Mouse (Mus musculus) spleen, adult 2 months (tissue): ENCODE results near the gene Lrrc29. TPM values are rescaled to one million over a fixed set of nuclear protein-coding genes. Genes with fewer than 3 reads are reported as not detected.
A peak's percentile ranks its signal among the peaks of the same experiment; 100 is the strongest.

Experiments
- DNase-seq, 2 experiments: peaks; one replicate each; pipeline versions ENCODE4 v3.0.0 to v3.0.0-alpha.2; 2012 to 2021; ENCODE audit warnings: low spot score in 2 of 2, low read depth in 1 of 2
- H3K27ac ChIP-seq: fragments of 200-500 bp; 2 replicates; pipeline ENCODE4 v1.5.1; 2012; ENCODE audit warnings: low read length, inconsistent platforms; ENCODE audit not compliant: insufficient read depth
- H3K27me3 ChIP-seq: fragments of 200-500 bp; 2 replicates; pipeline ENCODE4 v1.6.1; 2012; ENCODE audit warnings: mild to moderate bottlenecking, moderate library complexity, low read length, inconsistent platforms; ENCODE audit not compliant: control insufficient read depth, insufficient read depth
- H3K36me3 ChIP-seq: fragments of 200-500 bp; 2 replicates; pipeline ENCODE4 v1.6.1; 2012; ENCODE audit warnings: mild to moderate bottlenecking, low read length, inconsistent platforms; ENCODE audit not compliant: control insufficient read depth, insufficient read depth
- H3K4me1 ChIP-seq: fragments of 200-500 bp; 2 replicates; pipeline ENCODE4 v1.6.1; 2011; ENCODE audit warnings: inconsistent platforms; ENCODE audit not compliant: control insufficient read depth, insufficient read depth, insufficient read length
- H3K4me3 ChIP-seq: fragments of 200-500 bp; 2 replicates; pipeline ENCODE4 v1.5.1; 2011; ENCODE audit warnings: mild to moderate bottlenecking, inconsistent platforms; ENCODE audit not compliant: insufficient read depth, insufficient read length; ENCODE audit errors: extremely low read depth
- CTCF ChIP-seq: fragments of 200-500 bp; IDR thresholded peaks from 2 replicates; pipeline ENCODE4 v1.5.1; 2011; ENCODE audit warnings: mild to moderate bottlenecking, inconsistent platforms; ENCODE audit not compliant: insufficient read depth, insufficient read length, insufficient replicate concordance; ENCODE audit errors: extremely low read depth
- POLR2A ChIP-seq: fragments of 200-500 bp; IDR thresholded peaks from 2 replicates; pipeline ENCODE4 v1.6.1; 2011; ENCODE audit warnings: low read depth, low read length, inconsistent platforms
- WGBS: fragments of 180-500 bp; shearing (Covaris S2); methylation state at CpG from one replicate; pipeline ENCODE4 v1.1.7; 2018; 5-methylcytosine and 5-hydroxymethylcytosine counted together
- polyA plus RNA-seq: library from polyadenylated mRNA; depleted of rRNA; stranded (reverse); fragments of >200 nt; gene quantifications from 2 replicates; pipeline ENCODE4 v1.2.3, GENCODE M21; 2012

Gene Lrrc29
- polyA plus RNA-seq, 1 experiment: 9.2 TPM

GRCm38 (mm10) chr8:105298351-105299252 is 27.5 kb downstream of the Lrrc29 start:
- Histone ChIP-seq H3K4me1 (peaks cover 10% of the 10 kb centered on the region; the same call in 1 of the 2 replicates), H3K27ac (no peak overlapping the region; the same call in 1 of the 2 replicates), H3K27me3 (no peaks in the 10 kb centered on the region), H3K4me3 (peak overlapping the region; percentile 88), H3K36me3 (peaks cover 30% of the 10 kb centered on the region)
- TF ChIP-seq POLR2A (no peak), CTCF (no peak)
- no peak for DNase-seq
- WGBS: 48% methylated on average over 18 of the region's 18 CpGs

DNA sequence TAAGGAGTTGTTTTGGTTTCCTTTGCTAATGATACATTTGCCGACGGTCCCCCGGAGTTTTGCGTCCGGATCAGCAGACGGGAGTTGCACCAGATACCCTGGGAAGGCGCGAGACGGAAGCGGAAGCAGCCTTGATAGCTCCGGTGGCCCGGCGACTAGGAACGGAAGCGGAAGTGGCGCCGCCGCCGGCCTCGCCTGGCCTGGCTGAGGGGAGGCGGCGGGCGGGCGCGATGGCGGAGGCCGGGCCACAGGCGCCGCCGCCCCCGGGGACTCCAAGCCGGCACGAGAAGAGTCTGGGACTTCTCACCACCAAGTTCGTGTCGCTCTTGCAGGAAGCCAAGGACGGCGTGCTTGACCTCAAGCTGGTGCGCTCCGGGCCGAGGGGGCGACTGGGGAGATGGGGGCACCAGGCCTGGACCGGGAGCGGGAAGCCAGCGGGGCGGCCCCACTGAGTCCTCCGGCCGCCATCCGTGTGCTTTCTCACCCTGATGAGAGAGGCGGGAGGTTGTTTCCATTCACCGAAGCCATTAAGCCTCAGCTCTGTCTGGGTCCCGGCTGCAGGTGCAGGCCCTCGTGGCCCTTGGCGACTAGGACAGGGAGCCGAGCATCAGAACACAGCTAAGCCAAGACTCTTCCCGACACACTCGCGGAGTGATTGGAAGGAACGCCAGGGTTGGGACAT is 28.4 kb downstream of the Lrrc29 start, which contains the start of gene E2f4:
Gene E2f4, plus strand, starts transcription at position 153 of the 682 bp plus-strand sequence.
- Histone ChIP-seq H3K27ac (peak within 1 kb of the TSS; percentile 58), H3K36me3 (peaks cover 24% of the 10 kb centered on the region), H3K4me3 (peak within 1 kb of the TSS; percentile 88), H3K27me3 (no peaks in the 10 kb centered on the region), H3K4me1 (peaks cover 10% of the 10 kb centered on the region; the same call in 1 of the 2 replicates)
- DNase-seq: peak; percentile 71 to 90
- peak; percentile 44 for TF ChIP-seq POLR2A
- no peak for TF ChIP-seq CTCF
- 1% methylated on average over 58 of the region's 58 CpGs for WGBS

GRCm38 (mm10) chr8:105295895-105296573 is 30.0 kb downstream of the Lrrc29 start, which contains the start of gene Exoc3l:
Gene Exoc3l (minus strand): TSS chr8:105296101.
- 17% methylated on average over 11 of the region's 11 CpGs for WGBS
- DNase-seq: no peak
- TF ChIP-seq CTCF: no peak
- no peak for TF ChIP-seq POLR2A
- Histone ChIP-seq H3K36me3 (peaks cover 11% of the 10 kb centered on the region), H3K4me1 (peaks cover 10% of the 10 kb centered on the region; the same call in 1 of the 2 replicates), H3K27ac (peak within 1 kb of the TSS; percentile 11; the same call in 1 of the 2 replicates), H3K4me3 (peak within 1 kb of the TSS; percentile 2; the same call in 1 of the 2 replicates), H3K27me3 (no peaks in the 10 kb centered on the region)

DNA sequence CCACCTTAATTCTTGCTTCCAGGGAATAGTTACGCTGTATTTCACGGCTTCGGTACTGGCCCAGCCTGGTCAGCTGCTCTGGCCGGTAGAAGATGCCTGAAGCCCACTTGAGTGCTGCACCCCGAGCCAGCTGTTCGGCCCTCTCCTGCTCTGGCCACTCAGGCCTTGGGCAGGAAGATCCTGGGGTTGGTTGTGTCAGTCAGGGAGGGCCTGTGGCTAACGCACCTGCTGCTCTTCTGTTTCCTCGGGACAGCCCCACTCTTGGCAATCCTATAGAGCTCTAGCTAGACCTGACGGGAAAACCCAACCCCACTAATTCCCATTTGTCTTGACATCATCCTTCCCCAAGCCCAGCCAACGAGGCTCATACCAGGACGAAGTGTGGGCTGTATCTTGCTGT is 30.8 kb downstream of the Lrrc29 start:
- H3K27ac ChIP-seq: peak overlapping the region; percentile 11; the same call in 1 of the 2 replicates
- H3K4me1 ChIP-seq: peaks cover 15% of the 10 kb centered on the region
- no peaks in the 10 kb centered on the region for H3K27me3 ChIP-seq
- peak overlapping the region; percentile 2; the same call in 1 of the 2 replicates for H3K4me3 ChIP-seq
- no peak for DNase-seq
- TF ChIP-seq CTCF: no peak
- no peak for TF ChIP-seq POLR2A
- WGBS: 67% methylated on average over 11 of the region's 11 CpGs
- peaks cover 7% of the 10 kb centered on the region for H3K36me3 ChIP-seq

DNA sequence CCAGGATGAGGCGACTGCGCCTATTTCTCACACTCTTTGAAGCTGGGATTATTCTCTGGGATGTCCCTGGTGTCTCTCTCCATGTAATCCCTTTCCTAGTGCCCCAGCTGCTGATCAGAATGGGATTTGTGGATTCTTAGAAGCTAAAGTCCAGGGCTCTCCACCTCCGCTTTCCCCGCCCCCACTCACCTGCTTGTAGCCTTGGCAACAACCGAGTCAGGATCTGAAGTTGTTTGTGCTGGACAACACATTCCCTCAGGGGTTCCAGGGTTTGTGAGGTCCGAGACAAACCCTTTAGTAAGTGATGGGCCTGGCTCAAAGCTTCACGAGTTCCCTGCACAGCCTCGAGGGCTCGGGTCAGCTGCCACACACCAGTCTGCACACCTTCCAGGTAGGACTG is 31.3 kb downstream of the Lrrc29 start:
- H3K4me1 ChIP-seq: peaks cover 20% of the 10 kb centered on the region
- no peak for DNase-seq
- WGBS: 84% methylated on average over 9 of the region's 9 CpGs
- TF ChIP-seq CTCF (no peak), POLR2A (no peak)
- H3K4me3 ChIP-seq: 0 out of 2 replicates have a peak overlapping the region, but pooled peaks have one; percentile 2
- H3K27me3 ChIP-seq: no peaks in the 10 kb centered on the region
- peaks cover 3% of the 10 kb centered on the region; the same call in 1 of the 2 replicates for H3K36me3 ChIP-seq
- no peak overlapping the region for H3K27ac ChIP-seq

GRCm38 (mm10) chr8:105293405-105293804 is 32.7 kb downstream of the Lrrc29 start:
- no peak overlapping the region for H3K27ac ChIP-seq
- H3K27me3 ChIP-seq: no peaks in the 10 kb centered on the region
- 93% methylated on average over 19 of the region's 19 CpGs for WGBS
- no peaks in the 10 kb centered on the region for H3K36me3 ChIP-seq
- H3K4me1 ChIP-seq: peaks cover 15% of the 10 kb centered on the region
- no peak for DNase-seq
- TF ChIP-seq CTCF (no peak), POLR2A (no peak)
- H3K4me3 ChIP-seq: no peak overlapping the region
